Mouse (Mus musculus) adrenal gland, adult 8-10 months (tissue): ENCODE data around the gene Brsk2. TPM values are rescaled to one million over a fixed set of nuclear protein-coding genes. Genes with fewer than 3 reads are reported as not detected.
A peak's percentile ranks its signal among the peaks of the same experiment; 100 is the strongest.
"Not testable (repeated sequence)": the region's sequence is repeated elsewhere in the genome, so short reads cannot be mapped to it uniquely, and the experiment has no call there.

Source experiments
- DNase-seq: peaks from one replicate; pipeline ENCODE4 v3.0.0; 2022
- total RNA-seq, 4 experiments: library from RNA; stranded (reverse); gene quantifications; 2 replicates each; pipeline ENCODE4 v1.2.4; 2022

Gene Brsk2
- 1 to 10 TPM; 2.0 to 4.1 (median 3.6) TPM for total RNA-seq

DNA sequence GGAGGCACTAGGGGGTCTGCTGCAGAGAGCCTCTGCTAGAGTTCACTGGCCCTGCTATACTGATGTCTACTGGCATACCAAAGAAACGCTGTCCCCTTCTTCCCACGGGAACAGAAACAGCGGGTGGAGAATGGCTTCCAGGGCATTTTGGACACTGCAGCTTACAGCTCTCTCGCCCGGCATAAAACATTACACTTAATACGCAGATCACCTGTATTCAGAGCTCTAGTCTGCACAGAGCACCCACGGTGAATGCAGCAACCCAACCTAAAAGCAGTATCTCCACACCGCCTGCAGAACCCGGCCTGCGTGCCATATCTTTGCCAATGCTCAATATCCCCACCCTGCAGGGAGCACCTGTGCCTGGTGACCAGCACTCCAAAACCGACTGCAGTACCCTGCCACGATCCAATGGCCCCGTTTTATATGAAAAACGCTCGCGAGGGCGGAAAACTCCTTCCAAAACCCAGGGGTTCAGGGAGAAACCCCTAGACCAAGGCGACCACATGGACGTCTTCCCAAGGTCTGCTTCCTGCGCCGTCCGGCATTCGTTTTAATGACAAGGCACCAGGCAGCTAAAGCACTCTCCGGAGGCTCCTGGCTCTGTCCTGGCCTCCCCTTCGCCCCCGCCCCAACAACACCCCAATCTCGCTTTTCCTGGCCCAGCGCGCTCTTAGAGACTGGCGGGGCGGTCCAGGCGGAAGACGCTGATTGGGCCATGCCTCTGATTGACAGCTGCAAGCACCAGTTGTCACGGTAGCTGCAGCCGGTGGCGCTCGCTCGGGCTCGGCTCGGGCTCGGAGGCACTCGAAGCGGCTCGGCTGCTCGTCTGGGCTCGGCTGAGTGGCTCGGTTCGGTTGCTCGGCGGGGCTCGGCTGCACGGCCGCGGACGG is at the start of gene Brsk2:
Gene Brsk2 (plus strand): TSS at position 846 of the 893 bp plus-strand sequence.
- DNase-seq, result peak; percentile 90

DNA sequence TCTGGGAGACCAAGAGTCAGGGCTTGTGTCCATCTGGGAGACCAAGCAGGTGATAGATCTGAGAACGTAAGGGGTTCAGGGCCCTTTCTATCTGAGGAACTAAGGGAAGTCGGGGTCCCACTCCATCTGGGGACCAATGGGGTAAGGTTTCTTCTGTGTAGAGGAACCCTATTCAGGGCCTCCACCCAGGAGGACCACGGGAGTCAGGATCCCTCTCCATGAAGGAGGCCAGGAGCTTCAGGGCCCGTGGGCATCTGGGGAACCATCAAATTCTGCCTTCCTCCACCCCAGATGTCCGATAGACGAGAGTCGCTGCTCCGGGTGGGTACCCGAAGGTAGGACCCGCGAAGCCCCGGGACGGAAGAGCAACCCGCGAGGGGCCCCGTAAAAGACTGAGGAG is 47.7 kb upstream of the Brsk2 start:
- DNase-seq, result no peak

GRCm38 (mm10) chr7:141902269-141902729 is 47.3 kb upstream of the Brsk2 start:
- DNase-seq, result peak; percentile 98

DNA sequence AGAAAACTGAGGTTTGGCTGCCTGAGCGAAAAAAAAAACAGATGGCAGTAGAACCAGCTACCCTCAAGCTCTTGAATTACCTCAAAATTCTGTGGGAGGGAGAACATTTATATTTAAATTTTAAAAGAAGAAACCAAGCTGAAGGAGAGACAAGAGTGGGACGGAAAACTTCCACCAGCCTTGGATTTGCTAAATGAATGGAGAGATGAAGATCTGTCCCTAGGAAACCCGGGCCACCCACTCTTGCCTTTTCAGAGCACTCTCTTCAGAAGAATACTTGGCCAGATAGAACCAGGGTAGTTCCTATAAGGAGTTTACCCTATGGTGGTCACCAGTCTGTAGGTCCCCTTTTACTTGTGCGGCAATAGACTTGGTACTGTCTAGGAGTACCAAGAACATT is 46.8 kb upstream of the Brsk2 start:
- no peak for DNase-seq

- no peak for DNase-seq
These were observed 41.0 kb upstream of the Brsk2 start for GRCm38 (mm10) chr7:141908591-141908990.

DNA sequence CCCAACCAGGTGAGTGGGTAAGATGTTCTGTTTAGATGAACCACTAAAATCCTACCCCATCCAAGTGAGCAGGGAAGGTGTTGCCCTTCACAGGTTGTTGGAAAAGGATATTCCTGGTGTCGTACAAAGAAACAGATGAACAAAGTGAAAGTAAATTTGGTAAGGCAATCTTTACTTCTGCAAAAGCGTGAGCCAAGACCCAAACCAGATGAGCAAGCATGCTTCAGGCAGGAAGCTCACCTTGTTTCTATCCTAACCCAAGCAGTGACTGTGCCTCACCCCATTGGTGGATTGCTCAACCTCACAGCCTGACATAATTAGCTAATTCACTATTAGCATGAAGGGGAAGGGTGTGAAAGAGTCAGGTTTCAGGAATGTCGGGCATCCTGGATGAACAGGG is 38.2 kb upstream of the Brsk2 start:
- no peak for DNase-seq

DNA sequence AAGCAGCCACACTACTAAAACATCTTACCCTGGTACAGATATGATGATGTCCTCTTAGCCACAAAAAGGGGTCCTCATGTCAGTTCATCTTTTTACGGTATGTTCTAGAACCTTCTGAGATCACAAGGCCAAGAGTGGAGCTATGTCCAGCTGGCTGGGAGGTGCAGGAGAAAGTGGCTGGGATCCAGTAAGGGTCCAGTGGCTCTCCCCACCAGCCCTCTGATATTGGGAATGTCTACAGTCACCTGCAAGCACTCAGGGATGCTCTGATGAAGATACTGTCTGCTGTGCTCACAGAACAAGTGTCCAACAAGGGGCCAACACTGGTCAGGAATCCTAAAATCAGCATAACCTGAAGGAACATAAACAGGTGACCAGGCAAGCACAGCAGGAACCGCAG is 31.1 kb upstream of the Brsk2 start, which contains the start of gene Tollip:
Gene Tollip (minus strand): TSS at position 101 of the 400 bp plus-strand sequence.
- DNase-seq, result no peak

- not testable (repeated sequence) for DNase-seq
These were observed 25.4 kb upstream of the Brsk2 start for GRCm38 (mm10) chr7:141924121-141924520.

- peak; percentile 30 for DNase-seq
These were observed 24.6 kb upstream of the Brsk2 start for GRCm38 (mm10) chr7:141924917-141925316.

DNA sequence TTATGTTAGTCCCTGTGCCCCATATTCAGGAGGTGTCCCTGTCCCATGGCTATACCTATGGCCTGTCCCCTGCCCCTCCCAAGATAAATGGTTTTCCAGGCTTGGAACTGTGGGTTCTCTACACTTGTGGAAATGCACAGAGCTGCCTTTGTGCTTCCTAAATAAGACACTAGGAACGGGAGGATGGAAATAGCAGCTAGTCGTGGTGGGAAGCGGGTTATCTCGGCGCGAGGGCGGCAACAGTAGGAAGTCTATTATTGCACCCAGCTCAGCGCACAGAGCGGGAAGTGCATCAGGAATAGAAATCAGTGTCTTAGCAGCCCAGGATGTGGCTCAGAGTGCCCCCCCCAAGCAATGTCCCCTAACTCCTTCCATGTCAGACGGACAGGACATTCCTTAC is 20.9 kb upstream of the Brsk2 start:
- DNase-seq, result no peak

DNA sequence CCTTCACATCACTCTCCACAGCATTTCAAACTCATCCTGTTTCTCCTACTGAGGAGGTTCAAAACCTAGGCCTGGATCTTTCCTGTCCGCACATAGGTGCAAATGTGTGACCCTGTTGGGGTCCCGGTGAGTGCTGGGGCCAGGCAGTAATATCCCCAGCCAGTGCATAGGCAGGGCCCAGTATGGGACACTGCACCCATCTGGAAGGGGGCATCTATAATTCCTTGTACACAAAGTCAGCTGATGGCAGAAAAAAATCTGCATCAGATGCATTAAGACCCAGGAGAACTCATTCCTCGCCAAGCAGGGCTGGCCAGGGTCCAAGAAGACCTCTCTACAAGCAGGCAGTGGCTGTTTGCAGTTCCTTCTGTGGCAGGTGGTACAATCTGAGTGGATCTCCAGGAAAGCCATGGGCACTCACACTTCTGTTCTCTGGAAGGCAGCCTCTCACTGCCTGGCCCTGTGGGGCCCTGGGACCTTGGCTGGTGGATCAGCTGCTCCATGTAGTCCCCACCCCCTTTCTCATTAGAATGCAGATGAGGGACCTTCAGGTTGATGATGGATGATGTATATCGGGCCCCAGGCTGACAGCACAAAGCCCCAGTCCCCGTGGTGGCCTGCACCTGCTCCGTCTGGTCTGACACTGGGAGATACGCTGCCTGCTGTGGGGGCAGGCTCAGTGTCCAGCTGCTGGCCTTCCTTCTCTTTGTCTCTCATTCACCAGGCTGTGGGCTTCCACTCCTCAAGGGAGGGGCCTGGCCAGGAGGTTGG is 15.2 kb upstream of the Brsk2 start:
- no peak for DNase-seq

GRCm38 (mm10) chr7:141934951-141935350 is 14.6 kb upstream of the Brsk2 start:
- no peak for DNase-seq

GRCm38 (mm10) chr7:141943444-141943843 is 6.1 kb upstream of the Brsk2 start:
- no peak for DNase-seq

DNA sequence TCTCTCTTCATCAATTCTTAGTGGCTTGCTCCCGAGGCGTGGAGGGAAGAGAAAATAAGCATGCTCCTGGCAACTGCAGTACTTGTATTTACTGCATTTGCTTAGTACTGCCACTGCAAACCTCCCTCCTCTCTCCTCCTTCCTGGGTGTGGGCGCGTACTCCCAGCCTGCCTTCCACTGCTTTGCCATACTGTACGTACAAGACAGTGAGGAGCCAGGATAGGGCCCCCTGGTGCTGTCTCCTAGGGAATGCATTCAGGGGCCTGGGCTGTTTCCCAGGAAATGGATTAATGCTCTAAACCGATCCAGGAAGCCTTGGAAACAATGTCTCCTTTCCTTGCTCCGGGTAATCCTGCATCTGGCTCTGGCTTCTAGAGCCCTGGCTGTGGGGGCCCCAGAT is 3.6 kb upstream of the Brsk2 start:
- DNase-seq, result no peak

DNA sequence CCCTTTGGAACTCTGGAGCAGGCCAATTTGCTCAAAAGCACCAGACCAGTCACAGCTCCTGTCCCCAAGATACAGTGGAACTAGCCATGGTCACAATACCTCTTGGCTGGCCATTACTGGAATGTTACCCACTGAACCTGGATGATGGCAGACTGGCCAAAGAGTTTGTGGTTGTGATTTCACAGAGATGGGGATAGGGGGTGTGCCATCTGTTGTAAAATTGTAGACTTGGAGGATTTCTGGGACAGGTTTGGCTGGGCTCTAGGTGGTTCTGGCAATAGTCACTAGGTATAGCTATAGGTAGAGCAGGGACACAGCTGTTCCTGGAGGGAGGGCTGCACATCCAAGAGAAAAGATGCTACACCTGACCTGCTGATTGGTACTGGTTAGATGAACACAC is 2.0 kb upstream of the Brsk2 start:
- DNase-seq, result no peak

DNA sequence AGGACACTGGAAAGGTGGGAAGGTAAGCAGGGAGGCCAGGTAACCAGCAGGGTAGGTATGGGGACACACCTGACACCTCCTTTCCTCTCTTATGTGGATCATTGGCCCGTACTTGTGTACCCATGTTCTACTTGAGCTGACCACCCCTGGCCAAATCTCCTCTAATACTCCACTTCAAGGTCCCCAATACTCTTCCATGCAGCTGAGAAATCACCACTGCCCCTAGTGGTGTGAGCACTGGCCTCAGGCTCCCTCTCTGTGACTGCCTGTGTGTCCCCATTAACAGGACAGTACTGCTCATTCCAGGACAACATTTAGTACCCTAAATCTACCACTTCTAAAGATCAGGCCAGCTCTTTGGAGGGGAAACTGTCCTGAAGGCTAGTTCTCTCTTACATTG is 1.5 kb upstream of the Brsk2 start:
- no peak for DNase-seq

GRCm38 (mm10) chr7:141949799-141950103 is 200 bp downstream of the Brsk2 start:
- no peak for DNase-seq

DNA sequence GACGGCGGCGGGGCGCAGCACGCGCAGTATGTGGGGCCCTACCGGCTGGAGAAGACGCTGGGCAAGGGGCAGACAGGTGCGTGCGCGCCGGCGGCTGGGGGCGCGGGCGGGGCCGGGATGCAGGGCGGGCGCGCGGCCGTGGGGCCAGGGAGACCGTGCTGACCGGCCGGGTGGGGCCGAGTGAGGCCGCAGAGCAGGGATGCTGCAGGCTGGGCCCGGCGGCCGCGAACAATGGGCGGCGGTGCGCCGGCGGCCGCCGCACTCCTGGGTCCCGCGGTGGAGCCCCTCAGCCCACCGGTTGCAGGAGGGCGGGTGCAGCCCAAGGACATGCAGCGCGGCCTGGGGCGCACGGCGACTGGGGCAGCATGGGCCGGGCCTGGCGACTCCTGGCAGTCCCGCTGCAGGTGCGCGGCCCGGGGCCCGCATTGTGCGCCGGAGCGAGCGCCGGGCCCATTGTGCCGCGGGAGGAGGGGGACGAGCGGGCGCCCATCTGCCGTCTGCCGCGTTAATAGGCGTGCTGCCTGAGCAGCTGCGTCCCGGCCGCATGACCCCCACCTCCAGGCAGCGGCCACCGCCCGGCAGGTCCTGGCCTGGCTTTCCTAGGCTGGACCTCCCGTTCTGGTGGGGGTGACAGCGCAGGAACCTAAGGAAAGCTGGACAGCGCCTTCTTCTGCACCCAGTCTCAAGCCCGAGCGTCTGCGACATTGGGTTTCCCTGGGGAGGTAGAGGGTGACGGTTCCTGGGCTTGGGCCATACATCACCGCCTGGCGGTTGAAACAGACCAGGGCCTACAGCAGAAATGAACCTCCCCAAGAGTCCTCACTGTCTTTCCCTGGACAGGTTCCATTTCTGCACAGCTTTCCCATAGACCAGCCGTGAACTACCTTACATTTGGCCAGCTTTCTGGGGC is 808 bp downstream of the Brsk2 start:
- DNase-seq, result no peak

- no peak for DNase-seq
These were observed 2.3 kb downstream of the Brsk2 start for GRCm38 (mm10) chr7:141951821-141952220.

DNA sequence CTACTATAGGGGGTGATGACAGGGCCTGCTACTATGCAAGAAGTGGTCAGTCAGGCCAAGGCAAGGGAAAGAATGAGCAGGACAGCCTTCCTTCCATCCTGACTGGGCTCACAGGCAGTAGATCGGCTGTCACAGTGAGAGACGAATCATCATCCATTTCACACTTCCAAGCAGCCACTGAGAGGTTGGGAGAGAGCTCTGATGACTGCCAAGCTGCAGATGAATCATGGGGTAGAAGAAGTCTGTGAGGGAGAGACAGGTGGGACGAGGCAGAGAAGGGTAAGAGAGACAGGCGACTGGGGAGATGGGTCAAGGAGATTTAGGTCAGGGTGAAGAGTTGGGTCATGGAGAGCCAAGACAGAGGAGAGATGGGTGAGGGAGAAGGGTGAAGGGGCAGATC is 3.4 kb downstream of the Brsk2 start:
- no peak for DNase-seq

- no peak for DNase-seq
These were observed 4.1 kb downstream of the Brsk2 start for GRCm38 (mm10) chr7:141953616-141954015.

DNA sequence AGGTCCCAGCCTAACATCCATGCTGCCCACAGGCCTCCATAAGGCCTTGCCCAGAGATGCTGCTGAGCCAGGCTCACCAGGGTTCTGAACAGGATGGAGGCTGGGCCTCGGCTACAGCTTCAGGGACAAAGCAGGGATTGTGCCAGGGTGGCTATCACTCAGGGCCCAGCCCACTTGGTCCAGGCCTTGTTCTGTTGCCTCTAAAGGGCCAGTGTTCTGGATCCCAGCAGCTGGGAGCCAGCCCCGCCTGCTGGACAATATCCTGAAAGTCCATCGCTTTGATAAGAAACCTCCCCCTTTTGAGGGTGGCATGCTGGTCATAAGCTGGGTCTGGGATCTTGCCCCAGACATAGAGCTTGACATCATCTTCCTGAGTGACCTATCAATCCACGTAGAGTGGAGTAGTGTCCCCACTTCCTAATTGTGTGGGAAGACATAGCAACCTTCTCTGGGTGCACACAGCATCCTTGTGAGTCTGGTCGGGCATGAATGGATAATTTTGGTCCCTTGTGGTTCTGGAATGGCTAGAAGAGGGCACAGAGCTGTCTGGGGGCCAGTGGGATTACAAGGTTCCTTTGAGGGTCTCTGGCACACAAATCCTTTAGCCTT is 6.1 kb downstream of the Brsk2 start:
- DNase-seq, result no peak
